Mouse (Mus musculus) heart, postnatal 14 days (tissue): Measurements from ENCODE around the gene Ado. TPM values are rescaled to one million over a fixed set of nuclear protein-coding genes. Genes with fewer than 3 reads are reported as not detected.

ENCODE experiments used
- DNase-seq, 2 experiments: peaks; one replicate each; pipeline ENCODE4 v3.0.0; 2021 to 2022
- intact Hi-C: fragments of 180-260 bp; cut with DNase I; formaldehyde crosslinking; loops from one replicate; pipeline ENCODE4 v1.15.1; 2025
- total RNA-seq, 2 experiments: library from RNA; stranded (reverse); gene quantifications; 2 replicates each; pipeline ENCODE4 v1.2.3; 2021

The Ado gene
- total RNA-seq, 2 experiments from 2014 or later, result 18.7 to 19.5 TPM

- intact Hi-C loops, result loop anchor here (2.0 to 10.0 kb wide), 6 partner anchors 110 to 633 kb away; no protein-coding TSS in a partner anchor
- DNase-seq, result peak; percentile 88 to 93
Measured at GRCm38 (mm10) chr10:67537151-67537994, 11.4 kb downstream of the Ado start.

GRCm38 (mm10) chr10:67536621-67537141 lies 12.1 kb downstream of the Ado start:
- DNase-seq, result peak; percentile 62 to 68

GRCm38 (mm10) chr10:67535972-67536371 lies 12.8 kb downstream of the Ado start:
- DNase-seq, result peak; percentile 86 to 88
- intact Hi-C loops, result loop anchor here (2.0 to 10.0 kb wide), 6 partner anchors 111 to 631 kb away; no protein-coding TSS in a partner anchor

More at GRCm38 (mm10) chr10:67536621-67537141, 12.1 kb downstream of the Ado start:
- intact Hi-C loops, result loop anchor here (2.0 to 10.0 kb wide), 6 partner anchors 111 to 632 kb away; no protein-coding TSS in a partner anchor

DNA sequence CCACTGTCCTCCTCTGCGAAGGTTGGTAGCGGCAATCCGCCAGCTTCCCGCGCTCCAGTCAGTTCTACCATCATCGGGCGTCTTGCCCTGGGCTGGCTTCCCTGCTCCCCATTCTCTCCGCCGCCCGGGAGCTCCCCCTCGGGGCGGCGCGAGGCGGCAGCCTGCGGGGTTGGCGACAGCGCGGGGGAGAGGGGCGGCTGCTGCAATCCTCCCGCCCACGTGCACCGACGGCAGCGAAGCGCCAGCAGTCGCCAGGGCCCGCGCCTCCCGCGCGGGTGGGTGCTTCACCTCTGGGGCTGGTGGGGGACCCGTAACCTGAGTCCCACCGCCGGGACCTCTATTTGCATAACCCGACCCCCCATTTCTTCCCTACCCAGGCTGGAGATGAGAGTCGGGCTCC lies 13.5 kb downstream of the Ado start, which contains the start of gene Egr2:
Gene Egr2, plus strand, starts transcription at position 220 of the 400 bp plus-strand sequence.
- peak; percentile 30 to 40 for DNase-seq

DNA sequence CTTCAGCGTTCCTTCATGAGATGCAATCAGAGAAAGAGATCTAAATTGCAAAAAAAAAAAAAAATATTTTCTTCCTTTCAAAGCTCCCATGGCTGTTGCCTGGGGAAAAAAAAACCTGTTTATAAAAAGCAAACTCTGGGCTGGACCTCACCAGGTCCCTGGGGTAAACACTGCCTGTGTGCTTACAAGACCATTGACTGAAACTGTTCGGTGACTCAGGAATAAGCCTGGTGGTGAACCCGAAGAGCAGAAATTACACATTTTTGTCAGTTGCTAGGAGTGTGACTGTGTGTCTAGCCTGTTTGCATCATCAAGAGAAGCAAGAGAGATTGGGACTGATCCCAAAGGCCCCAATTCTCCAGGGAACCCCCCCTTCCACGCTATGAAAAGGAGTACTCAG lies 19.0 kb downstream of the Ado start:
- intact Hi-C loops, result loop anchor here (5.0 to 10.0 kb wide), 3 partner anchors 212 to 625 kb away; no protein-coding TSS in a partner anchor
- DNase-seq, result no peak

More for the DNA sequence above, 13.5 kb downstream of the Ado start, which contains the start of gene Egr2:
- intact Hi-C loops, result loop anchor here (5.0 to 10.0 kb wide), 3 partner anchors 112 to 630 kb away; no protein-coding TSS in a partner anchor

- no peak for DNase-seq
- intact Hi-C loops, result no loop called here
Measured at GRCm38 (mm10) chr10:67526435-67526834, 22.3 kb downstream of the Ado start.

DNA sequence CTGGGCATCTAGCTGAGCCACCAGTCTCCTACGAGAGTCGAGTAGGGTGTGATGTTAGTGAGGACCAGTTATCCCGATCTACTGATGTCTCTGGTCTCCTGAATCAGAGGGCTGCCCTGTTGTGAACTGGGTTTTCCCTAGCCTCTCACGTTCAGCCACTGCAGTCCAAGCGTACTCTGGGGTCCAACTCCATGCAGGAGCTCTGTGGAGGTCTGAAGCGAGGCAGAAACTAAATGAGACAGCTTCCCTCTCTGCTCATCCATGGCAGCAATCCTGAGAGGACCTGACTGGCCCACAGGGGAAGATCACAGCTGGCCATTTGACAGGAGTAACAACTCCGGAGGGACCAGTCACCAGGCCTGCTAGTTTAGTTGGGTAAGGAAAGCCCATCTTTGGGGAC lies 24.1 kb downstream of the Ado start:
- no peak for DNase-seq
- intact Hi-C loops, result no loop called here

DNA sequence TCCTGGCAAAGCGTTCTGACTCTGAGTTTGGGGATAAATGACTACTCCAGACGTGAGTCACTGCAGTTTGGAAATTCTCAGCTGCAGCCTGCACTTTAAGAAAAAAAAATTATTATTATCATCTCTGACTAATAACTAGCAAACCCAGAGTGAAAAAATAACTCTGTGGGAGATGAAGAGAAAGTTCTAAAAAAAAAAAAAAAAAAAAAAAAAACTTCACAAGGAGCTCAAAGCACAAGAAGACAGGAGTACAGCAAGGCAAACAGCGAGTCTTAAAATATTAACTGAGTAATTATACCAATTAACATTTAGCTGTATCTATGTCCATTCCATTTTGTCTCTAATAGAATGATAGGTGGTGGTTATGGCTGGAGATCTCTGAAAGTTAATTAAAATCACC lies 24.6 kb downstream of the Ado start:
- intact Hi-C loops, result no loop called here
- no peak for DNase-seq

- intact Hi-C loops, result no loop called here
- DNase-seq, result no peak
Measured at GRCm38 (mm10) chr10:67518733-67519132, 30.0 kb downstream of the Ado start.

DNA sequence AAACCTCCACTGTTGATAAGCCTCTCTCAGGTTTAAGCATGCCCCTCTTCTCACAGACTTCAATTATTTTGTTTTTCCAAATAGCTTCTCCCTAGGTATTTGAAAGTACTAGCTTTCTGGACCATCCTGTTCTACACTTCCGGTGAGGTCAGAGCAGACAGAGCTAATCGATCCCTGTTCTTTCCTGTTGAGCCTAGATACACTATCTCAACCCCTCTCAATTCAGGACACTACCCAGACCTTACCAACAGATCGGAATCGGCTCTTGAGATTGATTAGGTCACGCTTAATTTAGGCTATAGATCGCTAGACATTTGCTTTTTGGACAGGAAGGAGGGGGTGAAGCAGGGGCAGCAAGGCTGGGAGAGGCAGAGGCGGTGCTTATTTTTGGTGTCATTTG lies 35.9 kb downstream of the Ado start:
- DNase-seq, result no peak
- intact Hi-C loops, result no loop called here

GRCm38 (mm10) chr10:67512211-67512610 lies 36.5 kb downstream of the Ado start:
- intact Hi-C loops, result no loop called here
- DNase-seq, result peak in 1 of 2 experiments; percentile 18

- DNase-seq, result no peak
- intact Hi-C loops, result no loop called here
Measured at GRCm38 (mm10) chr10:67505248-67505647, 43.5 kb downstream of the Ado start.

DNA sequence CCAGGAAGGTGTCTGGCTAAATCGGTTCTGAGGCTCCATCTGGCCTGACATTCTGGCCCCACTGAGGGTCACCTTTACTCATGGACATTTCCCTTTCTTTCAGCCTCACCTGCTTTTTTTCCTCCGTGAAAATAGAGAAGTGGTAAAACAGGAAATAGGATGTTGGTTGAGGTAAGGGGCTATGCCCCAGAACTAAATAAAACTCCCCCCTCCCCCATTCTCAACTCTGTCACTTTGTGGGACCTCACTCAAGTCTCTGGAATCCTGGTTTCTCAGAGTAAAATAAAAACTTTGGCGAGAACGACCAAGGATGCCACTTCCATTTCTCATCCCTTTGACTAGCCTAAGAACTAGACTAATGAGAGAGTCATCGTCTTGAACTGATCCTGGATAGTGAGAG lies 44.7 kb downstream of the Ado start:
- intact Hi-C loops, result no loop called here
- DNase-seq, result no peak

DNA sequence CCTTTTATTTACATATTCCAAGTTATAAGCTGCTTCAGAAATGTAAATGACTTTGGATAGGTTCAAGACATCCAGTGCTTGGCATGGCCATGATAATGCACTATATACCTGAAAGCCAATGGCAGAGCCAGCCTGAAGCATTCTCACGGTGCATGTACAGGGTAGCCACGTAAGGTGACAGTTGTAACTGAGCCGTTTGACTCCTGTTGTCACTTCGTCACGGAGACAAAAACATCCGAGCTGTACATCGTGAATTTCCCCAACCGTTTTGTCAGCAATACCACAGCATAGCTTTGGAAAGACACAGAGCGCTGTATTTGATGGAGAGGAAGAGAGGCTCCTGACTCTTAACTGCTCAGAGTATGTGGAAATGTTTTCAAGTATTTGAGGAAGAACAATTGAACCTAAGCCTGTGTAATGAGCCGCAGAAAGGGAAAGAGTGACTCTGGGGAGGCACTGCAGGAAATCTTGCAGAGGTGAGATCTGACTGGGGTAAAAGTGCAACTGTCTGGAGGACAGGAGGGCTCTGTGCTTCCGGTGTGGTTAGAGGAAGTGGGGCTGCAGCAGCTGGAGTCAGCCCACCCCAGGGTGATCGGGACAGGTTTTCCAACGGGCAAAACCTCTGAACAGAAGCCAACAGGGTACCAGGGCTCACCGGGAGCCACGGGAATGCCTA lies 45.3 kb downstream of the Ado start:
- intact Hi-C loops, result no loop called here
- no peak for DNase-seq

DNA sequence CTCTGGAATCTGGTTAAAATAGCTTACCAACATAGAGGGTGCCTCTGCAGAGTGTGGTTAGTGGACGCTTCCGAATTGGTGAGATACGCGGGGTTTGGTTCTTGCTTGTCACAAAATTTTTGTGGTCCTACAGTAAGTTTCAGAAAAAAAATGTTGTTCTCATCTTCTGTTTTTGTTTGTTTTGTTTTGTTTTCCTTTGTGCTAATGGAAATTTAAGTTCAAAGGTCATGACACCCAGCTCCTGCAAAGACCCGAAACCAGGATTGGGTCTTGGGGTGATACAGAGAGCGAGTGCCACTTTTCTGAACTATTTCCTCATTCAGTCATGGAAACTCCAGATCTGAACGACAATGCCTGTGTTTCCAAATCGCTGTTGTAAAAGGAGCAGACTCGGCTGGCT lies 50.8 kb downstream of the Ado start:
- no peak for DNase-seq
- intact Hi-C loops, result no loop called here

- intact Hi-C loops, result no loop called here
- no peak for DNase-seq
Measured at GRCm38 (mm10) chr10:67497144-67497892, 51.4 kb downstream of the Ado start.
